In genomic region chr19:10472958-10473357, GRCm38 (mm10) we compare ENCODE assay signal across 13 mouse cellular contexts.
"Had no signal": no experiment of that assay in that cellular context is flagged by ENCODE, and none has a peak within 500 bp of the region (broad histone marks: within the 10 kb centered on the region; RNA-seq: fewer than 3 reads in every experiment).

No protein-coding gene starts in this region.

- DNase-seq: kidney, adult 18-20 months; kidney, adult 9 months; kidney, postnatal 14 days; kidney, postnatal 4 days; liver; lung, adult 18-20 months; lung, postnatal 10 days; lung, postnatal 36 days; midbrain, embryonic 14.5 days; spleen, adult 18-20 months; thymus, adult 2 months; thymus, postnatal 14 days; thymus, postnatal 4 days had no signal
